Mouse (Mus musculus): ENCODE measurements at regions not wholly inside any gene's neighbourhood (a gene's known extent, or its start where the extent isn't known, plus 50 kb on each side); places are given as distances from the start of the nearest gene placed in this dataset.

- no peak for DNase-seq (ENCODE audit: low spot score in 2 of 2)
These were observed 570.0 kb upstream of the Auts2 start for GRCm38 (mm10) chr5:133113183-133113582.

- DNase-seq (ENCODE audit: low spot score in 2 of 2), result peak in 1 of 2 experiments; percentile 53
These were observed 563.7 kb upstream of the Auts2 start for GRCm38 (mm10) chr5:133106691-133107354.

GRCm38 (mm10) chr5:133096340-133096739 lies 553.2 kb upstream of the Auts2 start:
- DNase-seq (ENCODE audit: low spot score in 2 of 2), result no peak

GRCm38 (mm10) chr5:133084859-133085258 lies 541.7 kb upstream of the Auts2 start:
- no peak for DNase-seq (ENCODE audit: low spot score in 2 of 2)

- DNase-seq (ENCODE audit: low spot score in 2 of 2), result no peak
These were observed 537.6 kb upstream of the Auts2 start for GRCm38 (mm10) chr5:133080751-133081150.

GRCm38 (mm10) chr5:133078916-133079315 lies 535.8 kb upstream of the Auts2 start:
- DNase-seq (ENCODE audit: low spot score in 2 of 2), result peak in 1 of 2 experiments; percentile 23

- DNase-seq (ENCODE audit: low spot score in 2 of 2), result no peak
These were observed 535.2 kb upstream of the Auts2 start for GRCm38 (mm10) chr5:133078390-133078789.

GRCm38 (mm10) chr5:133073317-133073716 lies 530.2 kb upstream of the Auts2 start:
- DNase-seq (ENCODE audit: low spot score in 2 of 2), result no peak

GRCm38 (mm10) chr5:133070141-133070540 lies 527.0 kb upstream of the Auts2 start:
- DNase-seq (ENCODE audit: low spot score in 2 of 2), result no peak

GRCm38 (mm10) chr5:133062481-133062880 lies 519.3 kb upstream of the Auts2 start:
- no peak for DNase-seq (ENCODE audit: low spot score in 2 of 2)

GRCm38 (mm10) chr5:133047456-133047855 lies 504.3 kb upstream of the Auts2 start:
- DNase-seq (ENCODE audit: low spot score in 2 of 2), result no peak

GRCm38 (mm10) chr5:133045637-133046036 lies 502.5 kb upstream of the Auts2 start:
- DNase-seq (ENCODE audit: low spot score in 2 of 2), result no peak

GRCm38 (mm10) chr5:133027590-133027989 lies 484.4 kb upstream of the Auts2 start:
- DNase-seq (ENCODE audit: low spot score in 2 of 2), result no peak

GRCm38 (mm10) chr5:133025121-133025520 lies 482.0 kb upstream of the Auts2 start:
- no peak for DNase-seq (ENCODE audit: low spot score in 2 of 2)

GRCm38 (mm10) chr5:133020821-133021220 lies 477.7 kb upstream of the Auts2 start:
- DNase-seq (ENCODE audit: low spot score in 2 of 2), result no peak

- DNase-seq (ENCODE audit: low spot score in 2 of 2), result no peak
These were observed 477.0 kb upstream of the Auts2 start for GRCm38 (mm10) chr5:133020116-133020515.

GRCm38 (mm10) chr5:133010624-133011575 lies 467.8 kb upstream of the Auts2 start:
- peak in 1 of 2 experiments; percentile 16 for DNase-seq (ENCODE audit: low spot score in 2 of 2)

- no peak for DNase-seq (ENCODE audit: low spot score in 2 of 2)
These were observed 439.7 kb upstream of the Auts2 start for GRCm38 (mm10) chr5:132982866-132983265.

- no peak for DNase-seq (ENCODE audit: low spot score in 2 of 2)
These were observed 435.9 kb upstream of the Auts2 start for GRCm38 (mm10) chr5:132979013-132979412.

- DNase-seq (ENCODE audit: low spot score in 2 of 2), result no peak
These were observed 432.3 kb upstream of the Auts2 start for GRCm38 (mm10) chr5:132975303-132975932.

GRCm38 (mm10) chr5:132974876-132975275 lies 431.7 kb upstream of the Auts2 start:
- DNase-seq (ENCODE audit: low spot score in 2 of 2), result no peak

- DNase-seq (ENCODE audit: low spot score in 2 of 2), result peak in 1 of 2 experiments; percentile 7
These were observed 427.9 kb upstream of the Auts2 start for GRCm38 (mm10) chr5:132971046-132971445.
